Mouse (Mus musculus) kidney, adult 18-20 months (tissue): ENCODE data around the gene Grik4.

Source experiments
- DNase-seq: peaks from one replicate; pipeline ENCODE4 v3.0.0; 2021

Grik4 gene

GRCm38 (mm10) chr9:42897361-42898051 is 46.8 kb downstream of the Grik4 start:
- DNase-seq = peak; percentile 25

DNA sequence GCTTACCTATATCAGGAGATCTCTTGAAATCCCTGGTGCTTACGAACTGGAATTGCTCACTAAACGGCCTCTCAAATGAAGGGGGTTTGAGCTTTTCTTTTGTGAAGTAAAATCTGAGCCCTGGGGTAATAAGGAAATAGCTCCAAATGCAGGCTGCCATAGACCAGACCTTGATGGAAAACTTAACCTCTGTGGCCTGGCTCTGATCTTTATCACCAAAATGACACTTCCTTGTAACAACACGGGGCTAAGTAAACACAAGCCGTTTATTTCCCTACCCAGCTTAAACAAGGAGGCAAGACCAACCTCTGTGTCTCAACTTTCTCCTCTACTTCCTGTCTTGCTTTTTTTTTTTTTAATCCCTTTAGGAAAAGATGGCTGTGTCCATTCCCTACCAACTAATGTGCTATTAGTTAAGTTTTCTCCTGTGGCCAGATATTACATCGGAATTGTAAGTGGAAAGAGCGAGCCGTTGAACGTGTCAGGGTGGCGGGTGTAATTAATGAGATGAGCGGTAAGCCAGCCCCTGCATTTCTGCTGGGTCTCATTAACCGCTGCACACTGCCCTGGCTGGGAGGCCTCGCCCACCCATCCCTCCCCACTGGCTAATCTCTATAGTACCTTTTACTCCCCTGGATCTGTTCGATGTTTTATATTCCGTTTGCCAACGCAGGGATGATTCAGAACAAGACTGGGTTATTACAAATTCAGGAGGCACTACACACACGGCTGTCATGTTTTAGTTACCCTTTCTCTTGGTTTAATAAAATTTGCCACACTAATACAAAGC is 47.7 kb downstream of the Grik4 start:
- no peak for DNase-seq

GRCm38 (mm10) chr9:42892765-42893164 is 51.5 kb downstream of the Grik4 start:
- no peak for DNase-seq

- DNase-seq = no peak
These were observed 56.4 kb downstream of the Grik4 start for GRCm38 (mm10) chr9:42887930-42888329.

DNA sequence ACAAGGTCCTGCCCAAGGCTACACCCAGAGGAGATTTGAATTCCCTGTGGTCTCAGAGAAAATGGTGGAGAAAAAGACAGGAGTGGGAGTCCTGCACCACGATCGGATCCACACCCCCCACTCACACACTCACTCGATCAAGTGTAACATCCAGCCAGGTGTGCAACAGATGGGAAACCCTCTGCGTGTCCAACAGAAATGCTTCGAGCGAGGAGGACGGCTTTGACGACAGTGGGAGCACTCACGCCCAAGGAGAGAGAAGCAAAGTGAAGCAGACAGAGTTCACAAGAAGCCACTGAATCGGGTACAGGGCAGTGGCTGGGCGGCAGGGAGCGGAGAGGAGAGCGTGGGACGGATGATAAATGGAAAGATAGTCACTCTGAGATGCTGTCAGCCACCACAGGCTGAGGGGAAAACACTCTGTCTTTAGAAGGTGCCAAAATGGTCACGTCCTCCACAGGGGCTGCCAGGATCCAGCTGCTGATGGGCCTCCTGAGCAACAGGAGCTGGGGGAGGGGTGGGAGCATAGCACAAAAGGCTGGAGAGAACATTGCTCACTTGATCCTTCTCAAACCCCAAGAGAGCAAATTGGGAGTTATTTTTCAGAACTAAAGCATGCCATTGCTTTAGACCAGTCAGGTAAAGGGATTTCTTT is 58.1 kb downstream of the Grik4 start:
- no peak for DNase-seq

- no peak for DNase-seq
These were observed 58.7 kb downstream of the Grik4 start for GRCm38 (mm10) chr9:42885566-42885965.

DNA sequence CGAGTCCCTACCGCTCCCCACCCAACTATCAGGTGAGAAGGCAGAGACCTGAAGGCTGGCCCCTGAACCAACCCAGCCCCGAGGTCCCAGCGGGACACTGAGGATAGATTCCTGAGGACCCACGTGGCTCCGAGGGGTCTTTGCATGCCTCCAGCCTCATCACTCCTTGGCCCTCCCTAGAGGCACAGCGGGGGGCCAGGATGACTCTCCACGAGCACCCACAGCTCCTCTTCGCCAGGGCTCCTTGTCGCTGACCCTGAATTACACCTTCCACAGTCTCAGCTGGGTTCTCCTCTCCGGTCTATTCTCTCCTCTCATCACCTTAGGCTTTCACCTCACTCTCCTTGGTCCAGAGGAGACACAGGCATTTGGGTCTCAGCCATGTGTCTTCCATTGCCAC is 59.2 kb downstream of the Grik4 start:
- no peak for DNase-seq

DNA sequence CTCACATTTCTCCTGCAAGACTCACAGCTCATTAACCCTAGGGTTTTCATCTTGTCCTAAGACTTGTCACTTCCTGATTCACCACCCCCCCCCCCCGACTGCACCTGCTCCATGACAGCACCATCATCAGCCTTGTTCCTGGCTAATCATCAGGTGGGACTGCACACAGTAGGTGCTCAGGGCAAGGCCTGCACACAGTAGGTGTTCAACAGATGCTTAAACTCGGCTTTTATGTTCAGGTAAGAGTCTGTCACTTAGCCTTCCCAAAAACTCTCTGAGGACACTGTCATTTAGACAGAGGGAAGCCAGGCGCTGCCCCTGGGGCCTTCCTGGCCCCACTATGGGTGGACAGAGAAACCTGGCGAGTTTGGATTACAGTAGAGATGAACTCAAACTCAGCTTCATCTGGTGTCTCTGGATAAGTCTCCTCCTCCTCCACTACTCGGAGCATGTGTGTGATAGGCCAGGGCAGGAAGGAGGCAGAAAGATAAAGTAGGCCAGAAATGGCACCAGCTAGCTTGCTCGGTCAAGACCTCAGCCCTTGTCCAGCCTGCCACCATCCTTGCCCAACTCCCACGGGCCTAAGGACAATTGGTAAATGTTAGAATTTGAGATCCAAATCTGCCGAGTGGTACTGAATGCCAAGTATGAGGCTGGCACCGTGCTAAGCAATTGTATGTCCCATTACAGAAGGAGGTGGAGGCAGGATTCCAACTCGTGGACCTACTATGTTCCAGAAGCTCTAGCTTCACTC is 61.1 kb downstream of the Grik4 start:
- DNase-seq = no peak

GRCm38 (mm10) chr9:42882313-42882712 is 62.0 kb downstream of the Grik4 start:
- DNase-seq = no peak

DNA sequence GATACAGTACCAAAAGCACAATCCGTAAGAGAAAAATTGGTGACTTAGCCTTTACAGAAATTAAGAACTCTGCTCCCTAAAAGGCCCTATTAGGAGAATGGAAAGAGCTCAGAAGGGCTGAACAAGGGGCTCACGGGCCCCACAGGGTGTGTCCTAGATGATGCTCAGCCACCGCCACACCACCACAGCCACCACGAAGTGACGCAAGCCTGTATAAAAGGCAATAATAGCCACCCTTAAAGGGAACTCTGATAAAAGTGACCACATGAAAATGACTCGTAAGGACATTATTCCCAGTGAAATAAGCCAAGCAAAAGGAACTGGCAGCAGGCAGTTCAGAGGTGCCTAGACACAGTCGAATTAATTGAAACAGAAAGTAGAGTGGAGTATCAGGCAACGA is 63.3 kb downstream of the Grik4 start:
- no peak for DNase-seq

- no peak for DNase-seq
These were observed 65.9 kb downstream of the Grik4 start for GRCm38 (mm10) chr9:42878401-42878800.

- DNase-seq = no peak
These were observed 71.4 kb downstream of the Grik4 start for GRCm38 (mm10) chr9:42872885-42873284.

GRCm38 (mm10) chr9:42871681-42872080 is 72.6 kb downstream of the Grik4 start:
- no peak for DNase-seq

DNA sequence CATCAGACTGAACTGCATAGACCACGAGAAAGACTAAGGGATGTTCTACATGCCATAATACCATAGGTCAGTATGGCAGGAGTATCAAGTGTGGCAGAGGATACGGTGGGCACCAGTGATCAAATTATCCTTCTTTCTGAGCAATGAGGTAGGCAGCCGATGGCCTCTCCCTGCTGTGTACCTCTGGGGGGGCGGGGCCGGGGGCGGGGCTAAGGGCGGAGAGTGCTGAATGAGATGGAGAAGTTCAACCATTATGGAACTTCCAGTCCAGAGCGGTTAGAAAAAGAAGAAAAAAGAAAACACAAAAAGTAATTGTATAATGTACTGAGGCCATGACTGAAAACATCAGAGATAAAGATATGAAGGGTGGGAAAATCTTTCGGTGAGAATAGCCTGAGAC is 74.0 kb downstream of the Grik4 start:
- no peak for DNase-seq

DNA sequence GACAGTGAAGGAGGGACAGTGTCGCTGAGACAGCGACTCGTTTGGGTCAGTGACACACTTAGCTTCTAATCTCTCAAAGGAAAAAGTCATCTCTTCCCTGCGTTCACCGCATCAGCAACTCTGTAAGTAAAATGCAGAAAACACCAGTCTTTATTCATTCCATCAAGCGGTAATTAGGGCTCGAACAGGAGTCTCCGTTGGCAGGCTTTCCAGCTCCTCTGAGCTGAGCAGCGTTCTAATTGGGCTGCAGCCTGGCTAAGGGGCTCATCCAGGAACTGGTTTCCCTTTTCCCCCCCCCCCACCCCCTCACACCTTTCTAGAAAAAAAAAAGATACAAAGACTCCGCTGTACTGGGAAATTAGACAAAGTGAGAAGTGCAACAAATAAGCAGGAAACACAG is 75.8 kb downstream of the Grik4 start:
- DNase-seq = no peak

DNA sequence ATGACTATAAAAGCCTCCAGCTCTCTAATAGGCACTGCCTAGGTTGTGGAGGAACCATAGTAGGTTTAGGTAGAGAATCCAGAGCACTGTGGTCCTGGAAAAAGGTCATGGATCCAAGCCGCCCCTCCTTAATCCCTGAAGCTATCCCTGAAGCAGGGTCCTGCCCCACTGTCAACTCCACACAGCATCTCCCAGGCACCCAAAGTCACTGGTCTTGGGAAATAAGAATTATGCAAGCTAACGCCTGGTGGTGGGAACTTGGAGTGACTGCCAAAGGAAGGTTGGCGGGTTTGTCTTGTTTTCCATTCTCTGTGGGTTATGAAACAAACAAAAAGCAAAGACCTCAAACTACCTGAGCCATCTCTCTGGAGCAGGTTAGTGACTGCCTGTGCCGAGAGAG is 77.6 kb downstream of the Grik4 start:
- DNase-seq = no peak

- no peak for DNase-seq
These were observed 79.1 kb downstream of the Grik4 start for GRCm38 (mm10) chr9:42865036-42865829.

DNA sequence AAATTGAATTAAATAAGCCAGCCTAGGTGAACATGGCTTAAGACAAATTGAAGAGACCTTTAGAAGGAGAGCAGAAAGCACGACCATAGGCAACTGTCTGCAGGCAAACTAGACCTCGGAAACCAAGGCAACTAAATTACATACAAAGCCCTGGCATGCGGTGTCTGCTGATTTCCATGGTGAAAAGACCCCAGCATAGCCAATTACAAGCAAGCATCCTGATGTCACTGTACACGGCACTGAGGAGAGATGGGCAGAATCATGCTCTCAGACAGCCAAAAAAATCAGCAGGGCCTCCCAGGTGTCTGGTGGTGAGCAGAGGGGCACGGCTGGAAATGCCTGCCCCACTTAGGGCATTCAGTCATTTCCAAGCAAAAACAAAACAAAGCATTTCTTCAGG is 80.9 kb downstream of the Grik4 start:
- DNase-seq = no peak

DNA sequence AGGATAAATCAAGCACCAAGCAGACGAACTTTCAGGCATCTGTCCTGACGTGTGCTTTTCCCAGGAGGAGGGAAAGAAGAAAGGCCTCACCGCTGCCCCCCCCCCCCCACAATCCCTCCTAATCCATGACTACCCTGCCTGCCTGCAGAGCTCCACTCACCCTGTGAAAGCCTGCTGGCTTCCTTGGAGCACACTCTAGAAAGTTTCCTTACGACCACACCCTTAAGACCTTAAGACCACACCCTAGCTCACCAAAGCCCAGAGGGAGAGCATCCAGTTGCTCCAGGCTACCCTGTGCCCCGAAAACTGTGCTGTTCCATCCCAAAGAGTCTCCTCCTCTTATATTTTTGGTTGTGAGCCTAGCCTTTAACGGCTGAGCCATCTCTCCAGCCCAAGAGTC is 82.6 kb downstream of the Grik4 start:
- no peak for DNase-seq

DNA sequence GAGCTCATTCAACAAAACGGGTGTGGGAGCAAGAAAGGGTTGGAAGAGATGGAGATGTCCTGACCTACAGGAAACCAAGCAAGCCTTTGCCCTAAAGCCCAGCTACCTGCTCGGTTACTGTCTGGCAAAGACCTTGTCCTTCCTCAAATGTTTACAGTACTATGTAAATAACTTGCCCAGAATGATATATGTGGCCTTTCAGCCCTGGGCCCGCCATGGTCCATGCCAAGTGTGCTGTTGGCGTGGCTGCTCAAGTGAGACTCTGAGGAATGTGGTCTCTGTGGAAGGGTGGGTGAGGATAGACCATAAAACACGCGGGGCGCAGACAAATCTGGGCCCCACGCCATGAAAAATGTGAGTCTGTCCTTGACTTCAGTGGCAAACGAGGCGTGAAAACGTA is 83.1 kb downstream of the Grik4 start:
- no peak for DNase-seq

DNA sequence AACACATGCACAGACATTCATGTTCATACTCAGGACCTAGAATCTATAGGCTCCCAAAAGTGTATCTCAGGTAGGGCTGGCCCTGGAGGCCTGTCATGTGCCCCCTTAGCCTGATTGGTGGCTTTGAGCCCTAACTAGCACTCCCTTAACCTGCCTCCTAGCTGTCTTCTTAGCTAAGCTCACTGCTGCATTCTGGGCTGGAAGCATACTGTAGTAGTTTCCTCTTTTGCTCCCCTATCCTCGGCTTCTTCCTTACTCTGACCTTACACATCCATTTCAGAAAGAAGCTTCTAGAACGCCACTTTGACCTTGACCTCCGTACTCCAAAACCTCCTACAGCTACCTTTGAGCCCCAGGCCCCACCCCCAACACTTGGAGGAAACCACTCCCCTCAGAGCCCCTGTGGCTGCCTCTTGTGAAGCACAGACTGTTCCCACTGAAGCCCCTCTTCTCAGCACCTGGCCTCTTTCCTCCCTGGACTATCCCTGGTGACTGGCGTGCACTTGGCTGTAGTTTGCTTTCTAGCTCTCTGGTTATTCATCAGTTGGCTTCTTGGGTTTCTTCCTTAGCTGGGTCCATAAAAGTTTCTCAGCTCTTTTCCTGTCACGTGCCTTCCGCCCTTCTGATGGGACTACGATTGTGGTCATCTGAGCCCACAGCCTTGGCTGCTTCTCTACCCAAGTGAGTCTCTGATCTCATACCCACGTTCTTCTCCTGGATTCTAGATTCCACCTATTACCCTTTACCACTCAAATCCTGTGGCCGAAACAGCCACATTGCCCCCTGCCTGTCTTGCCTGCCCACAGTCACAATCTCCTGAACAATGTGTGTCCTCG is 84.1 kb downstream of the Grik4 start:
- DNase-seq = no peak
